Mouse (Mus musculus) hindbrain, embryonic 16.5 days (tissue): ENCODE data around the gene Hemk1. TPM values are rescaled to one million over a fixed set of nuclear protein-coding genes. Genes with fewer than 3 reads are reported as not detected.

ENCODE experiments used
- ATAC-seq: fragments of 200-750 bp; cut with Nextera tagmentation; 2 replicates; pipeline ENCODE4 v1.8.0; 2017; ENCODE audit warnings: moderate TSS enrichment, moderate library complexity
- H3K27ac ChIP-seq: fragments of 300-500 bp; sonication (generic); 2 replicates; pipeline ENCODE4 v1.5.1; 2014; ENCODE audit warnings: low read depth, mild to moderate bottlenecking, control low read depth, low read length, moderate library complexity
- H3K27me3 ChIP-seq: fragments of 300-500 bp; sonication (generic); replicated peaks from 2 replicates; pipeline ENCODE4 v1.6.1; 2014; ENCODE audit warnings: low read length; ENCODE audit not compliant: control insufficient read depth, insufficient read depth
- H3K36me3 ChIP-seq: fragments of 300-500 bp; sonication (generic); 2 replicates; pipeline ENCODE4 v1.6.1; 2014; ENCODE audit warnings: mild to moderate bottlenecking, low read length, moderate library complexity, mixed read lengths; ENCODE audit not compliant: control insufficient read depth, insufficient read depth
- H3K4me1 ChIP-seq: fragments of 300-500 bp; sonication (generic); 2 replicates; pipeline ENCODE4 v1.6.1; 2014; ENCODE audit warnings: low read depth, low read length; ENCODE audit not compliant: control insufficient read depth, insufficient read depth
- H3K4me2 ChIP-seq: fragments of 300-500 bp; sonication (generic); 2 replicates; pipeline ENCODE4 v1.6.1; 2014; ENCODE audit warnings: mild to moderate bottlenecking, low read length, control low read depth, moderate library complexity
- H3K4me3 ChIP-seq: fragments of 300-500 bp; sonication (generic); 2 replicates; pipeline ENCODE4 v1.5.1; 2014; ENCODE audit warnings: mild to moderate bottlenecking, low read length, control low read depth, moderate library complexity
- H3K9ac ChIP-seq: fragments of 300-500 bp; sonication (generic); 2 replicates; pipeline ENCODE4 v1.6.1; 2014; ENCODE audit warnings: low read depth, mild to moderate bottlenecking, control low read depth, low read length, moderate library complexity
- H3K9me3 ChIP-seq: fragments of 300-500 bp; sonication (generic); 2 replicates; pipeline ENCODE4 v1.6.1; 2014; ENCODE audit warnings: mild to moderate bottlenecking, low read length, moderate library complexity; ENCODE audit not compliant: control insufficient read depth
- WGBS: fragments of 180-500 bp; shearing (Covaris S2); extraction: QIAGEN DNeasy Blood & Tissue Kit; methylation state at CpG from one replicate; pipeline ENCODE4 v1.1.7; 2014; 5-methylcytosine and 5-hydroxymethylcytosine counted together
- polyA plus RNA-seq: library from polyadenylated mRNA; unstranded; fragments of >200 nt; fragmentation: Nextera tagmentation; extraction: Ambion mirVana; gene quantifications from 2 replicates; pipeline ENCODE4 v1.2.1, GENCODE M21; 2015

The Hemk1 gene
- polyA plus RNA-seq, 1 experiment from 2014 or later: 17.5 TPM

DNA sequence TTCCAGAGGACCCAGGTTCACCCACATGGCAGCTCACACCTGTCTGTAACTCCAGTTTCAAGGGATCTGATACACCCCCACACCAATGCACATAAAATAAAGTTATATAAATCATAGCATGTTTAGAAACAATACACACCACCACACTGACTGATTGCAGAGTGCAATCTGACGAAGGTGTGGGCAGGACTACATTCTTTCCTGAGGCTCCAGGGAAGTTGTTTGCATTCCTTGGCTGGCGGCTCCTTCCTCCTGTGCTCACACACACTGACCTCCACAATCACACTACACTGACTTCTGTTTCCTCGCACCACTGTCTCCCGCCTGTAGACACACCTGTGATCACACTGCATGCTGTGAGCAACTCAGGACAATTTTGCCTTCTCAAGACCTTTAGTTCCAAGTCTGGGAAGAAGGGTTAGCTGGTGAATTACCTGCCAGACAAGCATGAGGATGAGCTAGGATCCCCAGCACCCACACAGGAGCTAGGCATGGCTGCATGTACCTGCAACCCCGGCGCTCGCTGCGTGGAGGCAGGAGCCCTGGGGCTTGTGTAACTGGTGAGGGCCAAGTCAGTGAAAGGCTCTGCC lies 15.6 kb downstream of the Hemk1 start:
- ATAC-seq: no peak
- Histone ChIP-seq H3K4me3 (no peak overlapping the region), H3K27ac (no peak overlapping the region), H3K9ac (no peak overlapping the region), H3K27me3 (no peaks in the 10 kb centered on the region), H3K9me3 (no peaks in the 10 kb centered on the region), H3K4me2 (no peak overlapping the region), H3K4me1 (no peaks in the 10 kb centered on the region), H3K36me3 (no peaks in the 10 kb centered on the region)
- 78% methylated on average over 8 of the region's 8 CpGs for WGBS

DNA sequence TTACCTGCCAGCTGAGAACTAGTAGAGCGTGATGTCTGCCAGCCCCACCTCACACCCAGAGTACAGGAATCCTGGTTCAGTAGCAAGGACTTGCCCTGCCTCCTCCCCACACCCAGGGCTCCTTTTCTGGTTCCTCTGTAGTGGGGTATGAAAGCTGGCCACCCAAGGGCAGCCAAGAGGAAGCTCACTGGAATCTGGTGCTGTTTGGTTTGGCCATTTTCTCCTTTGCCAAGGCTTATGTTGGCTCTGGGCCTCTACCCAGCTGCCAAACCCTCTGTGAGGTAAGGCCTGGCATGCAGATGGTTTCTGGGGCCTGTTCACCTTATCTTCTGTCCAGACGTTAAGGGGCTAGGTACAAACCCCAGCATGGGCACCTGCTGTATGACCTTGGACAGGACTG lies 22.4 kb downstream of the Hemk1 start:
- ATAC-seq: no peak
- WGBS: 89% methylated on average over 2 of the region's 2 CpGs
- Histone ChIP-seq H3K4me1 (no peaks in the 10 kb centered on the region), H3K9me3 (no peaks in the 10 kb centered on the region), H3K9ac (no peak overlapping the region), H3K36me3 (no peaks in the 10 kb centered on the region), H3K4me2 (no peak overlapping the region), H3K4me3 (no peak overlapping the region), H3K27ac (no peak overlapping the region), H3K27me3 (no peaks in the 10 kb centered on the region)

DNA sequence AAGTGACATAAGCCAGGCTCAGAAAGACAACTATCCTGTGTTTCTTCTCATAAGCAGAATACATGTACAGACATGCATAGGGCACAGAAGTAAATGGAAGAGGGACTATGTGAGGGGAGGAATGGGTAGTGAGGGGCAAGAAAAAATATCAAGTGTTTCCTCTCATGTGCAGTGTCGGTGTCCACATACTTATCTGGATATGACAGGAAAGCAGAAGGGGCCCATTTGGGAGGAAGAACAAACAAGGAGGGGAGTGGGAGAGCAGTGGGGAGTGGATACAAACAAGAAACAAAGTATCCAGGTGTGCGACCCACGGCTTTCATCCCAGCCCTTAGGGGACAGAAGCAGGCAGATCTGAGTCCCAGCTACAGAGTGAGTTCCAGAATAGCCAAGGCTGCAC lies 24.2 kb downstream of the Hemk1 start:
- no peaks in the 10 kb centered on the region for H3K9me3 ChIP-seq
- H3K36me3 ChIP-seq: no peaks in the 10 kb centered on the region
- H3K27ac ChIP-seq: no peak overlapping the region
- H3K4me2 ChIP-seq: no peak overlapping the region
- no peaks in the 10 kb centered on the region for H3K27me3 ChIP-seq
- WGBS: 92% methylated on average over 3 of the region's 3 CpGs
- no peak for ATAC-seq
- no peak overlapping the region for H3K4me3 ChIP-seq
- no peak overlapping the region for H3K9ac ChIP-seq
- H3K4me1 ChIP-seq: no peaks in the 10 kb centered on the region

DNA sequence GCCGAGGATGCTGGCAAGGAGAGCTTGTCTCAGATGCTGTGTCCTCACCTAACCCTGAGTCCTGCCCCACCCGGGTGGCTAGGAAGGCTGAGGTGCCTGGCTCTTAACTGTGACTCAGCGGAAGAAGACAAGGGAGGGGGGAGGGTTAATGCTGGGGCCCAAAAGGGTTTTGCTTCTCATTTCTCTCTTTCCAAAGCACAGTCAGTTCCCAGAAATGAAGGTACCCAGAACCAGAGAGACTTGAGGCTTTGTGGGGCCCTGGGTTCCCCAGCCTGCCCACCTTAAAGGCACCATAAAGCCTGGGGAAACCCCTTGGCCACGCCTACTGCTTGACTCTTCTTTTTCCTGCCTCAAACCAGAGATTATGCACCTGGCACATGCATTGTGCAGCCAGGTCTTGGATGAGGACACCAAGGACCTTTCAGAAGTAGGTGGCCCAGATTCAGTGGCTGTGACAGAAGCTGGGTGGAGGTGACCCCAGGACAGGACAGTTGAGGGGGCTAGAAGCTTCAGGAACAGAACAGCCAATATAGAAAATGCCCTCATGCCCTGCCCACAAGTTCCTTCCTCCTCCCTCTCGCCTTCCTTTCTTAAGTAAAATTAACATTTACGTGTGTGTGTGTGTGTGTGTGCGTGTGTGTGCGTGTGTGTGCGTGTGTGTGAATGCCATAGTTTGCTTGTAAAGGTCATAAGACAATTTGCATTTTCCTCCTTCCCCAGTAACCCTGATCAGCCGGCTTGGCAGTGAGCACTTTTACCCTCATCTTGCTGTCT lies 25.2 kb downstream of the Hemk1 start:
- Histone ChIP-seq H3K4me1 (no peaks in the 10 kb centered on the region), H3K9me3 (no peaks in the 10 kb centered on the region), H3K36me3 (no peaks in the 10 kb centered on the region), H3K27me3 (no peaks in the 10 kb centered on the region), H3K27ac (no peak overlapping the region), H3K4me2 (no peak overlapping the region), H3K4me3 (no peak overlapping the region), H3K9ac (no peak overlapping the region)
- ATAC-seq: no peak
- 76% methylated on average over 10 of the region's 10 CpGs for WGBS

DNA sequence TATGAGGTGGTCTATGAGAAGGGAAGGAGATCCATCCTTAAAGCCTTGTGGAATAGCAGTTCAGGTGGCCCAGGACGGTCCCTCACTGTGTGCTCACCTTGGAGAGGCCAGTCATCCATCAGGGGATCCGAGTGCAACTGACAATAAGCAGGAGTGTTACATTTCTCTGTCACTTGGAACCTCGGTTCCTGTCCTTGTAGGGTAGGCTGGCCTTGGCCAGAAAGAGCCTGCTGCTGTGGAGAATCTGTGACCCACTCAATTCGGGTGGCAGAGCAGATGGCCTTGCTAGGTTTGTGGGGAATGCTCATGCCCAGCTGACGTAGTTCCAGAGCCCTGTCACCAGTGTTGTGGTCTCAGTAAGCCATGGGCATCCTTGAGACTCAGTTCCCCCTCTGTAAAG lies 28.6 kb downstream of the Hemk1 start:
- no peaks in the 10 kb centered on the region for H3K9me3 ChIP-seq
- 75% methylated on average over 5 of the region's 5 CpGs for WGBS
- no peaks in the 10 kb centered on the region for H3K4me1 ChIP-seq
- H3K9ac ChIP-seq: no peak overlapping the region
- no peaks in the 10 kb centered on the region for H3K27me3 ChIP-seq
- no peak overlapping the region for H3K27ac ChIP-seq
- H3K4me3 ChIP-seq: no peak overlapping the region
- ATAC-seq: no peak
- no peaks in the 10 kb centered on the region for H3K36me3 ChIP-seq
- no peak overlapping the region for H3K4me2 ChIP-seq

DNA sequence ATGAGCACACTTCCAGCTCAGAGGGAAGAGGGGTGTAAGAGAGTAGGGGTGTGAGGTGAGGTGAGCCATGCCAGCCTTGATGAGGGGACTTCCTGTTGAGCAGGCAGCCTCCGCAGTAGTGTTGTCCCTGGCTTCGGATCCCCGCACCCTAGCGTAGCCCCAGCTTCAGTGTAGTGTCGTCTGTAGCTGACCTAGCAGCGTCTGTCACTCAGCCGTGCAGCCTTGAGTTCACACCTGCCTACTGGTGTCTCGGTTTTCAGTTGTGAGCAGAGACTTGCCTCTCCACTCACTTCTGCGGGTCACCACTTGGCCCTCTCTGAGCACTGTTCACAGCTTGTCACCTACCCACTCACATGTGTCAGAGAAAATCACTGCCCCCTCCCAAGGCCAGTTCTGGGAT lies 29.0 kb downstream of the Hemk1 start:
- Histone ChIP-seq H3K9ac (no peak overlapping the region), H3K4me2 (no peak overlapping the region), H3K27ac (no peak overlapping the region), H3K4me1 (no peaks in the 10 kb centered on the region), H3K9me3 (no peaks in the 10 kb centered on the region), H3K4me3 (no peak overlapping the region), H3K36me3 (no peaks in the 10 kb centered on the region), H3K27me3 (no peaks in the 10 kb centered on the region)
- ATAC-seq: no peak
- WGBS: 87% methylated on average over 9 of the region's 9 CpGs

DNA sequence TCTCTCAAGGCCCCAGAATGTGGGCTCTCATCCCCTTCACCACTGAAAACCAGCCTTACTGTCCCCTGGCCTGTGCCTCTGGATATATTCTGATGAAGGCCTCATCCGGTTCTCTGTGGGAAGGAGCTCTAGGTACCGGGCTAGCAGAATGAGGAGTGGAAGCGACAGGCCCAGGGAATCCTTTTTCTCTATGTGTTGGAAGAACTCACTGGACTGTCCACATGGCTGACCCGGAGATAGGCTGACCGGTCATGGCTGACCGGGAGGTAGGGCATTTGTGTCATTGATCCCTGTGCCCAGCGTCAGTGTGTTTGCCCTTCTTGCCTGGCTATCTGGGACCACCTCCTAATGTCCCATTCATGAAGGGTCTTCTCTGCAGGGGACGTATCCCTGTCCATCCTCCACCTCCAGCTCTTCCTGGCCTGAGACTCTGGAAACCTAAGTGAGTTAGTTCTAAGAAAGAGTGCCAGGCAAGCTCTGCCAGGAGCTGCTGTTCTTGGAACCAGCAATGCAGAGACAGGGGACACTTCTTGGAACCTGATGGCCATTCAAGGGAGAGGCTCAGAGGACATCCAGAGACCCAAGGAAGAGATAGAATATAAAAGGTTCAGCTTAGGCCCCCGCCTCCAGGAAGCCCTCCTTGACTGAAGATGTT lies 29.7 kb downstream of the Hemk1 start:
- 93% methylated on average over 9 of the region's 9 CpGs for WGBS
- no peak overlapping the region for H3K9ac ChIP-seq
- no peaks in the 10 kb centered on the region for H3K9me3 ChIP-seq
- H3K4me2 ChIP-seq: no peak overlapping the region
- no peak overlapping the region for H3K27ac ChIP-seq
- H3K4me3 ChIP-seq: no peak overlapping the region
- no peaks in the 10 kb centered on the region for H3K4me1 ChIP-seq
- no peaks in the 10 kb centered on the region for H3K27me3 ChIP-seq
- ATAC-seq: no peak
- H3K36me3 ChIP-seq: no peaks in the 10 kb centered on the region

DNA sequence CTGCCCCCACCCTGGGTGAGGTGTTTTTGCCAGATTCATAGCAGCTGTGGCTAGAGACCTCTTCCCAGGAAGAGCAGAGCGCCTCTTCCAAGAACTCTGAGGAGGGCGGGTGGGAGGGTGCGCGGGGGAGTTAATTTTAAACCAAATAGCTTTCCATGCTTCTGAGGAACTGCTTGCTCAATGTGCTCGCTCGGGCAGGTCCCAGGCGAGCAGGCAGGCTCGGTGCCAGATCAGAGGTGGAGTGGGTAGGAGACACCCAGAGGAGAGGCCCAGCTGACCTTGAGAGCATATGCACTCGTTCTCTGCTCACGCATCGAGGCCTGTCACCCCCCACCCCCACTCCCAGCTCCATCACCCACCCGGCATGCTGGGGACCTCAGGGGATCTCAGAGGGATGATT lies 30.3 kb downstream of the Hemk1 start:
- H3K9ac ChIP-seq: no peak overlapping the region
- H3K36me3 ChIP-seq: no peaks in the 10 kb centered on the region
- no peaks in the 10 kb centered on the region for H3K4me1 ChIP-seq
- ATAC-seq: no peak
- no peak overlapping the region for H3K4me2 ChIP-seq
- no peaks in the 10 kb centered on the region for H3K27me3 ChIP-seq
- H3K4me3 ChIP-seq: no peak overlapping the region
- H3K27ac ChIP-seq: no peak overlapping the region
- 54% methylated on average over 12 of the region's 12 CpGs for WGBS
- H3K9me3 ChIP-seq: no peaks in the 10 kb centered on the region

DNA sequence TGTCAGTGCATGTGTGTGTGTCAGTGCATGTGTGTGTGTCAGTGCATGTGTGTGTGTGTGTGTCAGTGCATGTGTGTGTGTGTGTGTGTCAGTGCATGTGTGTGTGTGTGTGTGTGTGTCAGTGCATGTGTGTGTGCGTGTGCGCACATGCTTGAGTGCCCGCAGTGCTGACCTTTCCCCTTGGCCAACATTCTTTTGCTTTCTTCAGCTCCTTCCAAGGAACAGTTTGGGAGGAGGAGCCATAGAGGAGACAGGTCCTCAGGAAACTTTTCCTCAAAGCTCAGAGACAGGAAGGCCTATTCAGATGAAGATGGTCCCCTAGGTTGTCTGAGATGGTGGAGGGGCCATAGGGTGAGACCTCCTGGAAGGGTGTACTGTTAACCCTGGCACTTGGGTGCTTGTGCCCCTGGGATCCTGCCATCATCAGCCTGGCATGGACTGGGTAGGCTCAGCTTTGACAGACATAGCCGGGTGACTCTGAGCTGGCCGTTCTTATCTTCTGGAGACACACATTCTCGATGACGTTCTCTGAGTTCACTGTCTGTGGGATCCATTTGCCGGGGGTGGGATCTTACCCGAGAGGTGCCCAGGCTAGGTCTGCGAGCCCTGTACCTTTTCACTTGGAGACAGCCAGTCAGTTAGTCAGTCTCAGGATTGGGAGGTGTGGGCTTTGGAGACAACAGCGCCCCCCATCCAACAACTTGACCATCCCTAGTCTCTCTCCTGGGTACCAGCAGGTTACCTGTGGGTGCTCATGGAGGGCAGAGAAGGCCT lies 30.9 kb downstream of the Hemk1 start:
- no peak for ATAC-seq
- no peak overlapping the region for H3K9ac ChIP-seq
- H3K27me3 ChIP-seq: no peaks in the 10 kb centered on the region
- no peaks in the 10 kb centered on the region for H3K4me1 ChIP-seq
- no peak overlapping the region for H3K27ac ChIP-seq
- H3K4me3 ChIP-seq: no peak overlapping the region
- WGBS: 94% methylated on average over 11 of the region's 11 CpGs
- no peak overlapping the region for H3K4me2 ChIP-seq
- no peaks in the 10 kb centered on the region for H3K36me3 ChIP-seq
- no peaks in the 10 kb centered on the region for H3K9me3 ChIP-seq
